Mouse (Mus musculus) lung, postnatal 0 days (tissue): ENCODE results near the gene Ccdc187.

ENCODE experiments used
- CTCF ChIP-seq: IDR thresholded peaks from 2 replicates; pipeline ENCODE4 v1.5.1; 2016; ENCODE audit warnings: antibody characterized with exemption, mild to moderate bottlenecking
- EP300 ChIP-seq: IDR thresholded peaks from 2 replicates; pipeline ENCODE4 v1.6.1; 2016; ENCODE audit warnings: antibody characterized with exemption, mild to moderate bottlenecking, control low read depth

- no peak for TF ChIP-seq CTCF
- no peak for TF ChIP-seq EP300
These were observed 44.8 kb upstream of the Ccdc187 start for GRCm38 (mm10) chr2:26339204-26339551.
